Mouse (Mus musculus): ENCODE measurements around the gene Grcc10.

DNA sequence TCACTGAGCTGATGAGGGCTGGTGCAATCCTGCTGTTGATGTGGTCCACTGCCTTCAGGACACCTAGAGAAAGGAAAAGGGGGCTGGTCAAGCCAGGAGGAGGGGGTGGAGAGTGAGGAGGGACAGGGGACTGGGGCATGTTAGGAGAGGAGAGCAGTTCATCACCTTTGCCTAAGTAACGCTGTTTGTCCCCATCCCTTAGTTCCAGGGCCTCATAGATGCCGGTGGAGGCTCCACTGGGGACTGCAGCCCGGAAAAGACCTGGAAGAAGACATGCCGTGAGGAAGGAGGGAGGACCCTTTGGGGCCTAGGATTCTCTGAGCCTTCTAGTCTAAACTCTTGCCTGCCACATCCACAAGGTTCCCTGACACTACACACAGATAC, 26.4 kb upstream of the Grcc10 start:
- TF ChIP-seq POLR2A (IDR thresholded peaks at IDR 0.05; ENCODE audit: insufficient read length, low read depth), result no peak
- no peak for TF ChIP-seq E2F4 (IDR thresholded peaks at IDR 0.05; ENCODE audit: insufficient read depth)
- no peak for TF ChIP-seq POLR2AphosphoS2 (IDR thresholded peaks at IDR 0.05; ENCODE audit: insufficient read length, low read depth)
- no peak for TF ChIP-seq TCF3 (IDR thresholded peaks at IDR 0.05; ENCODE audit: insufficient read length, low read depth)
- TF ChIP-seq MYOD1 (IDR thresholded peaks at IDR 0.05; ENCODE audit: control insufficient read depth in 1 of 3, insufficient read length in 2 of 3, low read depth in 2 of 3), result no peak
- TF ChIP-seq TCF12 (IDR thresholded peaks at IDR 0.05; ENCODE audit: insufficient read depth, poor library complexity, severe bottlenecking), result no peak
- no peak for TF ChIP-seq MYOG (IDR thresholded peaks at IDR 0.05; ENCODE audit: control insufficient read depth in 1 of 3, insufficient read depth in 1 of 3, insufficient read length in 2 of 3, low read depth in 2 of 3)
- no peak for TF ChIP-seq MAX (IDR thresholded peaks at IDR 0.05; ENCODE audit: low read depth)
- TF ChIP-seq CEBPB (IDR thresholded peaks at IDR 0.05; ENCODE audit: insufficient read depth, poor library complexity, severe bottlenecking), result no peak
